Mouse (Mus musculus): ENCODE data around the gene Kmt2e.

GRCm38 (mm10) chr5:23436735-23437134 is 2.5 kb downstream of the Kmt2e start:
- TF ChIP-seq CTCF (IDR thresholded peaks at IDR 0.05; ENCODE audit: insufficient read depth, low read depth, low read length) (no peak), POLR2A (IDR thresholded peaks at IDR 0.05; ENCODE audit: insufficient read depth, low read depth, low read length) (no peak)

Measured in olfactory bulb, adult 2 months (tissue).